Mouse (Mus musculus): Measurements from ENCODE around the gene Pik3r5. TPM values are rescaled to one million over a fixed set of nuclear protein-coding genes. Genes with fewer than 3 reads are reported as not detected.

The Pik3r5 gene
- polyA plus RNA-seq, 1 experiment from 2014 or later, result 0.81 TPM

DNA sequence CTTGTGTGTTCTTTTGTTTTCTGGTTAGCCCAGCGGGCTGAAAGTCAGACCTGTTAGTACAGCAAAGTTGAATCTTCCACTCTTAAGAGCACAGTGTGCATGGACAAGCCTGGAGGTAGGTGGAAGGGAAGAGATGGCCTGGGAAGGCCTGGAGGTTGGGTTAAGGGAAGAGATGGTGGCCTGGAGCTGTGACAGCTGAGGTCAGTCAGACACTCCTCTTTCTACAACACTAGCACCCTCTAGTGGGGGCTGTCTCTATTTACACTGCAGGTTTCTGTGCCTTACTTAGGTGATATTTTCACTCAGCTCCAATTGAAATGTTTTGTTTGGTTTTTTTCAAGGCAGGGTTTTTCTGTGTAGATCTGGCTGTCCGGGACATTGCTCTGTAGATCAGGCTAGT, 23.8 kb upstream of the Pik3r5 start:
- DNase-seq (ENCODE audit: low spot score) (peak; percentile 77), ATAC-seq (replicated peaks; ENCODE audit: low FRiP score) (peak; percentile 46; the same call in 1 of the 2 replicates)
- WGBS, result 56% methylated on average over 2 of the region's 2 CpGs

DNA sequence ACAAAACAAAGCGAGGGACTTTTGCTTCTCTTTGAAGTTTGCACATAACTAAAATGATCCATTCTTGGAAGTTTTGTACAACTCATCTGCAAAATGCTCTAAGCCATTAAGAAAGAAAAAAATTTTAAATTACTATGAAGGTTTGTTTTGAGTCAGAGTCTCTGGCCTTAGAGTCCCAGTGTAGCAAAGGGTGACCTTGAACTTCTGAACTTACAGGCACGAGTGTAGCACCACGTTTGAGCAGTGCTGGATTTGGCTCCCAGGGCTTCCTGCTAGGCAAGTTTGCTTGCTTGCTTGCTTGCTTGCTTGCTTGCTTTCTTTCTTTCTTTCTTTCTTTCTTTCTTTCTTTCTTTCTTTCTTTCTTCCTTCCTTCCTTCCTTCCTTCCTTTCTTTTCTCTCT, 14.9 kb upstream of the Pik3r5 start:
- H3K9ac ChIP-seq (ENCODE audit: low read length), result no peak overlapping the region
- H3K36me3 ChIP-seq (ENCODE audit: control insufficient read depth, insufficient read depth, low read length), result no peaks in the 10 kb centered on the region
- no peak overlapping the region for H3K4me3 ChIP-seq (ENCODE audit: low read depth, low read length)
- 73% methylated on average over 3 of the region's 3 CpGs for WGBS
- no peaks in the 10 kb centered on the region for H3K27me3 ChIP-seq (ENCODE audit: control insufficient read depth, insufficient read depth, low read length)
- H3K27ac ChIP-seq (ENCODE audit: low read depth, low read length), result no peak overlapping the region
- H3K4me2 ChIP-seq (ENCODE audit: low read depth, low read length, severe bottlenecking), result no peak overlapping the region
- ATAC-seq (replicated peaks; ENCODE audit: low FRiP score), result no peak
- peaks cover 2% of the 10 kb centered on the region; the same call in 1 of the 2 replicates for H3K9me3 ChIP-seq (ENCODE audit: control insufficient read depth, low read length)
- no peaks in the 10 kb centered on the region for H3K4me1 ChIP-seq (replicated peaks; ENCODE audit: control insufficient read depth, insufficient read depth, low read length)
- DNase-seq (ENCODE audit: low spot score), result no peak

More for the DNA sequence above, 23.8 kb upstream of the Pik3r5 start:
- Histone ChIP-seq H3K36me3 (ENCODE audit: control insufficient read depth, insufficient read depth, low read length) (no peaks in the 10 kb centered on the region), H3K4me1 (replicated peaks; ENCODE audit: control insufficient read depth, insufficient read depth, low read length) (no peaks in the 10 kb centered on the region), H3K9me3 (ENCODE audit: control insufficient read depth, low read length) (no peaks in the 10 kb centered on the region), H3K4me3 (ENCODE audit: low read depth, low read length) (no peak overlapping the region), H3K4me2 (ENCODE audit: low read depth, low read length, severe bottlenecking) (no peak overlapping the region), H3K9ac (ENCODE audit: low read length) (no peak overlapping the region), H3K27ac (ENCODE audit: low read depth, low read length) (no peak overlapping the region), H3K27me3 (ENCODE audit: control insufficient read depth, insufficient read depth, low read length) (no peaks in the 10 kb centered on the region)

- Histone ChIP-seq H3K27ac (ENCODE audit: low read depth, low read length) (no peak overlapping the region), H3K27me3 (ENCODE audit: control insufficient read depth, insufficient read depth, low read length) (no peaks in the 10 kb centered on the region), H3K36me3 (ENCODE audit: control insufficient read depth, insufficient read depth, low read length) (no peaks in the 10 kb centered on the region), H3K9me3 (ENCODE audit: control insufficient read depth, low read length) (peaks cover 2% of the 10 kb centered on the region; the same call in 1 of the 2 replicates), H3K9ac (ENCODE audit: low read length) (no peak overlapping the region), H3K4me3 (ENCODE audit: low read depth, low read length) (no peak overlapping the region), H3K4me2 (ENCODE audit: low read depth, low read length, severe bottlenecking) (no peak overlapping the region), H3K4me1 (replicated peaks; ENCODE audit: control insufficient read depth, insufficient read depth, low read length) (no peaks in the 10 kb centered on the region)
- ATAC-seq (replicated peaks; ENCODE audit: low FRiP score) (no peak), DNase-seq (ENCODE audit: low spot score) (peak; percentile 73)
- 38% methylated on average over 9 of the region's 9 CpGs for WGBS
Observed at GRCm38 (mm10) chr11:68417831-68418230, 14.1 kb upstream of the Pik3r5 start.

DNA sequence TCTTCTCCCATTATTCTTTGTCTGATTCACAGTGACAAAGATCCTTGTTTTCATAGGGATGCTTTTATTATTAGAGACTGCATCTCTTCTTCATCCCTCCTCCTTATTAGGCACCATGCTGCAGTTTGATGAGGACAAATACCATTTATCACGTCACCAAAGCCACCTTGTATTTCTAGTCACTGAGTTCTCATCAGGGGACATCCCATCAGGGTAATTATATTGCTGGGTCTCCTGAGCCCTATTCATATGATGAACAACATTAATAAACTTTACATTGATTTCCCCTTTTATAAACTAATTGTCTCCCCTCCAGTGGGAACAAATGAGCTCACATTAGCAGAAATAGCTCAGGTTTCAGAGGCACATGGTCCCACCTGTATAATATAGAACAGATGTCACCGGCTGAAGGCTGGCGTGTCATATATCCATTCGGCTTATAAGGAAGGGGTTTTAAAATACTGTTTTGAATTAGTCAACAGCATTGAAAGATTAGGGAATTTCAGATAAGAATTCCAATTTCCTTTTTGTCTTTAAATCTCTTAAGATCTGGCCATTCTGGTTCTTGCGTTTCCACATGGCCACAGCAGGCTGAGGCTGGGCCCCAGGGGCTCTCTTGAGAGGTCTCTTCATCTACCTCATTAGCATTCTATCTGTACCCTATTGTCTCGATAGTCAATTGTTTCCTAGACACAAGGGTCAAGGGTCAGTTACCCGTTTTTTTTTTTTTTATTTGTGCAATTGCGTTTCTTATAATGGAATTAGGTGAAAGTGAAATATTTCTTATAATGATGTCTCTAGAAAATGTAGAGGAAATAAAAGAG, 6.2 kb upstream of the Pik3r5 start:
- no peak for ATAC-seq (replicated peaks; ENCODE audit: low FRiP score)
- Histone ChIP-seq H3K27ac (ENCODE audit: low read depth, low read length) (no peak overlapping the region), H3K27me3 (ENCODE audit: control insufficient read depth, insufficient read depth, low read length) (no peaks in the 10 kb centered on the region), H3K36me3 (ENCODE audit: control insufficient read depth, insufficient read depth, low read length) (no peaks in the 10 kb centered on the region), H3K9ac (ENCODE audit: low read length) (no peak overlapping the region), H3K4me2 (ENCODE audit: low read depth, low read length, severe bottlenecking) (no peak overlapping the region), H3K4me1 (replicated peaks; ENCODE audit: control insufficient read depth, insufficient read depth, low read length) (0 out of 2 replicates have a peak, but pooled peaks cover 3% of the 10 kb centered on the region), H3K9me3 (ENCODE audit: control insufficient read depth, low read length) (no peaks in the 10 kb centered on the region), H3K4me3 (ENCODE audit: low read depth, low read length) (no peak overlapping the region)
- no peak for DNase-seq (ENCODE audit: low spot score)
- 29% methylated on average over 8 of the region's 8 CpGs for WGBS

GRCm38 (mm10) chr11:68427083-68427570, 4.8 kb upstream of the Pik3r5 start:
- ATAC-seq (replicated peaks; ENCODE audit: low FRiP score), result no peak
- Histone ChIP-seq H3K27me3 (ENCODE audit: control insufficient read depth, insufficient read depth, low read length) (no peaks in the 10 kb centered on the region), H3K4me3 (ENCODE audit: low read depth, low read length) (no peak overlapping the region), H3K36me3 (ENCODE audit: control insufficient read depth, insufficient read depth, low read length) (no peaks in the 10 kb centered on the region), H3K27ac (ENCODE audit: low read depth, low read length) (no peak overlapping the region), H3K4me1 (replicated peaks; ENCODE audit: control insufficient read depth, insufficient read depth, low read length) (0 out of 2 replicates have a peak, but pooled peaks cover 5% of the 10 kb centered on the region), H3K9ac (ENCODE audit: low read length) (no peak overlapping the region), H3K4me2 (ENCODE audit: low read depth, low read length, severe bottlenecking) (no peak overlapping the region), H3K9me3 (ENCODE audit: control insufficient read depth, low read length) (no peaks in the 10 kb centered on the region)
- no peak for DNase-seq (ENCODE audit: low spot score)
- WGBS, result 83% methylated on average over 5 of the region's 5 CpGs

- Histone ChIP-seq H3K4me3 (ENCODE audit: low read depth, low read length) (no peak overlapping the region), H3K36me3 (ENCODE audit: control insufficient read depth, insufficient read depth, low read length) (no peaks in the 10 kb centered on the region), H3K27ac (ENCODE audit: low read depth, low read length) (no peak overlapping the region), H3K4me1 (replicated peaks; ENCODE audit: control insufficient read depth, insufficient read depth, low read length) (0 out of 2 replicates have a peak, but pooled peaks cover 10% of the 10 kb centered on the region), H3K27me3 (ENCODE audit: control insufficient read depth, insufficient read depth, low read length) (no peaks in the 10 kb centered on the region), H3K4me2 (ENCODE audit: low read depth, low read length, severe bottlenecking) (no peak overlapping the region), H3K9ac (ENCODE audit: low read length) (no peak overlapping the region), H3K9me3 (ENCODE audit: control insufficient read depth, low read length) (no peaks in the 10 kb centered on the region)
- DNase-seq (ENCODE audit: low spot score) (no peak), ATAC-seq (replicated peaks; ENCODE audit: low FRiP score) (no peak)
- WGBS, result 72% methylated on average over 5 of the region's 5 CpGs
Observed at GRCm38 (mm10) chr11:68430662-68431061, 1.3 kb upstream of the Pik3r5 start.

- DNase-seq (ENCODE audit: low spot score) (no peak), ATAC-seq (replicated peaks; ENCODE audit: low FRiP score) (no peak)
- no peaks in the 10 kb centered on the region for H3K27me3 ChIP-seq (ENCODE audit: control insufficient read depth, insufficient read depth, low read length)
- WGBS, result 32% methylated on average over 23 of the region's 23 CpGs
- H3K4me1 ChIP-seq (replicated peaks; ENCODE audit: control insufficient read depth, insufficient read depth, low read length), result 0 out of 2 replicates have a peak, but pooled peaks cover 7% of the 10 kb centered on the region
- H3K9ac ChIP-seq (ENCODE audit: low read length), result peak overlapping the region; percentile 56
- no peaks in the 10 kb centered on the region for H3K9me3 ChIP-seq (ENCODE audit: control insufficient read depth, low read length)
- no peak overlapping the region for H3K27ac ChIP-seq (ENCODE audit: low read depth, low read length)
- H3K4me2 ChIP-seq (ENCODE audit: low read depth, low read length, severe bottlenecking), result peak overlapping the region; percentile 73
- peak overlapping the region; percentile 39 for H3K4me3 ChIP-seq (ENCODE audit: low read depth, low read length)
- H3K36me3 ChIP-seq (ENCODE audit: control insufficient read depth, insufficient read depth, low read length), result no peaks in the 10 kb centered on the region
Observed at GRCm38 (mm10) chr11:68432361-68433021, 570 bp downstream of the Pik3r5 start.

- Histone ChIP-seq H3K9ac (ENCODE audit: low read length) (no peak overlapping the region), H3K27ac (ENCODE audit: low read depth, low read length) (no peak overlapping the region), H3K4me3 (ENCODE audit: low read depth, low read length) (no peak overlapping the region), H3K4me2 (ENCODE audit: low read depth, low read length, severe bottlenecking) (no peak overlapping the region), H3K9me3 (ENCODE audit: control insufficient read depth, low read length) (no peaks in the 10 kb centered on the region), H3K27me3 (ENCODE audit: control insufficient read depth, insufficient read depth, low read length) (no peaks in the 10 kb centered on the region), H3K36me3 (ENCODE audit: control insufficient read depth, insufficient read depth, low read length) (no peaks in the 10 kb centered on the region), H3K4me1 (replicated peaks; ENCODE audit: control insufficient read depth, insufficient read depth, low read length) (0 out of 2 replicates have a peak, but pooled peaks cover 7% of the 10 kb centered on the region)
- DNase-seq (ENCODE audit: low spot score) (no peak), ATAC-seq (replicated peaks; ENCODE audit: low FRiP score) (no peak)
- WGBS, result 88% methylated on average over 5 of the region's 5 CpGs
Observed at GRCm38 (mm10) chr11:68433534-68433933, 1.6 kb downstream of the Pik3r5 start.

All from forebrain, embryonic 11.5 days (tissue).